Mouse (Mus musculus): ENCODE measurements around the gene Pnpla2.

The Pnpla2 gene

GRCm38 (mm10) chr7:141485186-141485585 lies 30.2 kb downstream of the Pnpla2 start:
- DNase-seq, result no peak

GRCm38 (mm10) chr7:141485606-141486005 lies 30.6 kb downstream of the Pnpla2 start:
- DNase-seq, result no peak

- no peak for DNase-seq
Observed at GRCm38 (mm10) chr7:141486239-141486638, 31.2 kb downstream of the Pnpla2 start.

- no peak for DNase-seq
Observed at GRCm38 (mm10) chr7:141487141-141487540, 32.1 kb downstream of the Pnpla2 start.

- DNase-seq, result peak; percentile 29
Observed at GRCm38 (mm10) chr7:141491151-141491550, 36.2 kb downstream of the Pnpla2 start.

- DNase-seq, result no peak
Observed at GRCm38 (mm10) chr7:141492738-141493137, 37.7 kb downstream of the Pnpla2 start.

GRCm38 (mm10) chr7:141493729-141494128 lies 38.7 kb downstream of the Pnpla2 start:
- no peak for DNase-seq

- no peak for DNase-seq
Observed at GRCm38 (mm10) chr7:141495379-141495778, 40.4 kb downstream of the Pnpla2 start.

GRCm38 (mm10) chr7:141495940-141496339 lies 40.9 kb downstream of the Pnpla2 start:
- no peak for DNase-seq

- DNase-seq, result no peak
Observed at GRCm38 (mm10) chr7:141497600-141497999, 42.6 kb downstream of the Pnpla2 start.

GRCm38 (mm10) chr7:141501820-141502555 lies 47.0 kb downstream of the Pnpla2 start:
- DNase-seq, result no peak

- DNase-seq, result no peak
Observed at GRCm38 (mm10) chr7:141502556-141502905, 47.5 kb downstream of the Pnpla2 start.

GRCm38 (mm10) chr7:141506278-141506677 lies 51.3 kb downstream of the Pnpla2 start:
- no peak for DNase-seq

GRCm38 (mm10) chr7:141508160-141508559 lies 53.2 kb downstream of the Pnpla2 start:
- no peak for DNase-seq

- no peak for DNase-seq
Observed at GRCm38 (mm10) chr7:141510196-141510595, 55.2 kb downstream of the Pnpla2 start.
